Mouse (Mus musculus) right cerebral cortex, postnatal 10 days (tissue): Measurements from ENCODE around the gene Caly.

Experiments used
- DNase-seq, 2 experiments: peaks; one replicate each; pipeline ENCODE4 v3.0.0; 2021; ENCODE audit warnings: low spot score in 2 of 2

The Caly gene

DNA sequence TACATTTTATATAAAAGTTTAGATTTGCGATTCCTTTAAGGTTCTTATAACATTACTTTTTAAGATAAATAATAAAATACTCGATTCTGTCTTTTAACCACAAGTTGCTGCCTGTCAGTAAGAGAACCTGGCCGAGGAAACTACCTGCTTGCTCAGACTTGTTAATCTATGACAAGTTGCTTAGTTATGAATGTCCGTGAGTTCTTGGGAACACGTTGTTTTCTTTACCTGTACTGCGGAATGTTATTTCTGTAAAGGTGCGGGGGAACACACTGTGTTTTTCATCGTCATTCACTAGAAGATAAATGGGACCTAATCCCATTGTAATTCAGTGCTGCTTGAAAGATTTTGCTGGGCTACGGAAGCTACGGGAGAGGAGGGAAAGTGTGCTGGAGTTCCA lies 8.3 kb upstream of the Caly start:
- DNase-seq = no peak

GRCm38 (mm10) chr7:140081408-140082241 lies 723 bp downstream of the Caly start:
- DNase-seq = peak; percentile 60 to 74

- peak; percentile 96 to 97 for DNase-seq
Observed at GRCm38 (mm10) chr7:140080503-140081156, 1.7 kb downstream of the Caly start.

DNA sequence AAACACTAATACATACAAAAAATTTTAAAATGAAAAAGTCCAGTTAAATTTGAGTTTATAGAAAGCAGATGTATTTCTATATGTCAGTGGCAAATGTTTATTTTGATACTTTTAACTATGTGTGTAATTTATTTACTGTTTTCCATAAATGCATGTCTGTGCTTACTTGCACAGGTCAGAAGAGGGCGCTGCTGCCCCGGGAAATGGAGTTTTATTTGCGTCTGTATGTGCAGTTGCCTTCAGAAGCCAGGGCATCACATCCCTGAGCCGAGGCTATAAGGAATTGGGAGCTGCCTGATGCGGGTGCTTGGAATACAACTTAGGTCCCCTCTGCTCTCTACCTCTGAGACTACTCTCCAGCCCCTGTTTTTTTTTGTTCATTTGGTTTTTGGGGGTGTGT lies 3.6 kb downstream of the Caly start:
- DNase-seq = peak; percentile 77 to 83

- no peak for DNase-seq
Observed at GRCm38 (mm10) chr7:140077698-140078097, 4.7 kb downstream of the Caly start.

DNA sequence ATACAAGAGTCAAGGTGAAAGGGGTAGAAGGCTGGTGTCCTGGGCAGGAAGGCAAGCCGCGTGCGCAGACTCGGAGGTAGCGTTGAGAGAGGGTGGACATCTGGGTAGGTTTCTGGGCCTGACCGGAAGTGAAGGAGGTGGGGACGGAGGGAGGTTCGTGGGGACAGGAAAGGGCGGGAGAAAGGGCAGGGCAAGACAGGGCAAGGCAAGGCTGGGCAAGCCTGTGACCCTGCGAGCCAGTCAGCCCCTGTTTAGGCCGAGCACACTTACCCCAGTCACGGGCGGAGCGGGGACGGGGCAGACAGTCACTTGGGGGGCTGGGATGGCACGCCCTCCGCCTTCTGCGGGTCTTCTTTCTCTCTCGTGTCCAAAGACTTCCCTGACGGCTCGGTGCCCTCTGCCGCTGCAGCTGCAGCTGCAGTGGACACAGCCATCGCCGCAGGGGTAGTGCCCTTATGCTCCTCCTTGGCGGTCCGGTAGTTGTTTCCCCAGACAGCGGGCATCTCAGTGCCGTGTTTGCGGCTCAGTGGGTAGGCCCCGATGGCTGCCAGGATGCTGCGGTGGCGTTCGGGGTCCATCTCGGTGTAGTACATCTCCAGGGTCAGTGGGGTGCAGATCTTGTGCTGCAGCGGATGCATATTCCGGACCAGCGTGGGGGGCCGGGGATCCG lies 12.2 kb downstream of the Caly start:
- DNase-seq = no peak

GRCm38 (mm10) chr7:140067397-140067796 lies 15.0 kb downstream of the Caly start:
- DNase-seq = no peak

GRCm38 (mm10) chr7:140063092-140063491 lies 19.3 kb downstream of the Caly start:
- DNase-seq = peak; percentile 85 to 86

- DNase-seq = no peak
Observed at GRCm38 (mm10) chr7:140062307-140062706, 20.0 kb downstream of the Caly start.

DNA sequence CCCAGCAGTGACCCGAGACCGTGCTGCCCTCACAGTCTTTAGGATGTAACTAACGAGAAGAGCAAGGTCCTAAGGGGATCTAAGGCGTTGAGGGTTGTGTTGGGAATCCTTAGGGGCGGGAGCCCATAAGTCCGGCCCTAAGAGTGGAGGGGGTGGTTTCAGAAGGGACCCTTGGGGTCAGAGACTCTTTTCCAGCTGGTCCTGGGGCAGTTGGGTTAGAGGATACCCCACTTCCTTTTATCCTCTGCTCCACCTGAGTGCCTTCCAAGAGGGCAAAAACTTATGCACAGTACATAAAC lies 20.6 kb downstream of the Caly start:
- DNase-seq = no peak

GRCm38 (mm10) chr7:140060936-140061831 lies 21.2 kb downstream of the Caly start:
- peak; percentile 49 to 51 for DNase-seq

GRCm38 (mm10) chr7:140059601-140060000 lies 22.7 kb downstream of the Caly start:
- DNase-seq = no peak

- no peak for DNase-seq
Observed at GRCm38 (mm10) chr7:140058528-140058927, 23.8 kb downstream of the Caly start.

- DNase-seq = no peak
Observed at GRCm38 (mm10) chr7:140057413-140058407, 24.6 kb downstream of the Caly start.

DNA sequence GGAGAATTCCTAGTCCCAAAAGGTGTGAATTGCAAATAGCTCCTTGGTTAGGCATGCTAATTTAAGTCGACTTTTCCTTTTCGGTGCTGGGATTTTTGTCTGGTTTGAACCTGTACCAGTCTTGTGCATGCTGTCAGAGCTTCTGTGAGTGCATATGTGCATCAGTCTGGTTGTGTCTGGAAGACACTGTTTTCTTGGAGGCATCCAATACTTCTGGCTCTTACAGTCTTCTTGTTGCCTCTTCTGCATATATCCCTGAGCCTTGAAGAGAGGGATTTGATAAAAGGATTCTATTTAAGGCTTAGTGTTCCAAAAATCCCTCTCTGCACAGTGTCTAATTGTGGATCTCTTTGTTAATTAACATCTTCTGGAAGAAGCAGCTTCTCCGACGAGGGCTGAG lies 28.2 kb downstream of the Caly start:
- DNase-seq = peak in 1 of 2 experiments; percentile 77

- no peak for DNase-seq
Observed at GRCm38 (mm10) chr7:140049115-140049689, 33.1 kb downstream of the Caly start.

GRCm38 (mm10) chr7:140048361-140049114 lies 33.8 kb downstream of the Caly start, which contains the start of gene Msx3:
Msx3 (minus strand) TSS chr7:140049089.
- no peak for DNase-seq

GRCm38 (mm10) chr7:140047811-140048311 lies 34.5 kb downstream of the Caly start:
- peak in 1 of 2 experiments; percentile 45 for DNase-seq

- no peak for DNase-seq
Observed at GRCm38 (mm10) chr7:140045546-140045945, 36.8 kb downstream of the Caly start.
